Mouse (Mus musculus) embryo, embryonic 10.5 days (tissue): ENCODE measurements around the gene Prkag2.

Experiments used
- DNase-seq: peaks from one replicate; pipeline ENCODE4 v3.0.0-alpha.2; 2015; ENCODE audit warnings: low spot score

The Prkag2 gene

GRCm38 (mm10) chr5:24967898-24968535, 132.4 kb downstream of the Prkag2 start:
- DNase-seq: no peak

- DNase-seq: no peak
These were observed 136.7 kb downstream of the Prkag2 start for GRCm38 (mm10) chr5:24963776-24964175.

GRCm38 (mm10) chr5:24960791-24961190, 139.7 kb downstream of the Prkag2 start:
- no peak for DNase-seq

DNA sequence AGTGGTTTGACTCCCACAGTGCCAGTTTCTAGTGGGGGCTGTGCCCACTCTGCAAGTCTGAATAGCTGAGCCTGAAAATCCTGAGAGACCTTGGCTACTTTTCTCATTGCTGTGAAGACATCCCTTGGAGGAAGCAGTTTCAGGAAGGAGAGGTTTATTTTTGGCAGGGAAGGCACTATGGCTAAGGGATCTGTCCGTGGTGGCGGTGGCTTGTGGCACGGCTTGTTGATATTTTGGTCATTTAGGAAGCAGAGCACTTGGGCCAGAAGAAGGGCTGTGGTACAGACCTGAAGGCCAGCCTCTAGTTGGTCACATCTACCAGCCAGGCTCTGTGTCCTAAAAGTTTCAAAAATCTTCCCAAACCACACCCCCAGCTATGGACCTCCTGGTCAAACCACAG, 140.7 kb downstream of the Prkag2 start:
- DNase-seq: no peak

- DNase-seq: no peak
These were observed 141.8 kb downstream of the Prkag2 start for GRCm38 (mm10) chr5:24958596-24958995.

- DNase-seq: no peak
These were observed 143.6 kb downstream of the Prkag2 start for GRCm38 (mm10) chr5:24956891-24957290.

- DNase-seq: no peak
These were observed 147.3 kb downstream of the Prkag2 start for GRCm38 (mm10) chr5:24952842-24953741.

GRCm38 (mm10) chr5:24952212-24952611, 148.2 kb downstream of the Prkag2 start:
- no peak for DNase-seq

- no peak for DNase-seq
These were observed 149.4 kb downstream of the Prkag2 start for GRCm38 (mm10) chr5:24950891-24951574.

DNA sequence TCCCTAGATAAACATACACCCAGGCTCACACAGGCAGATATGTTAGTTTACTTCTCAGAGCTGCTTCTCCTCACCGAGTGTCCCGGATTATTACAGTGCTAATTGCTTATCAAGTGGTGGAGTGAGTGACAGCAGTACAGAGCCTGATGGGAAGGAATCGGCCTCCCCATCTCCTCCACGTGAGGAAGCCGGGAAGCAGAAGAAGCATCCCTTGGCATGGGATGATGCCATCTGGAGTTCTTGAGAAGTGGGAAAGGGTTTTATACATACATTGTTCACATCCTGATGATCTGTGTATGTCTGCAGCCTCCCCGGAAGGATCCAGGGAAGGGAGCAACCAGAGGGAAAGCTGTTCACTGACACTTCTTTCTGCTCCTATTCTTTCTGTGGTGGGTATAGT, 150.4 kb downstream of the Prkag2 start:
- DNase-seq: no peak

DNA sequence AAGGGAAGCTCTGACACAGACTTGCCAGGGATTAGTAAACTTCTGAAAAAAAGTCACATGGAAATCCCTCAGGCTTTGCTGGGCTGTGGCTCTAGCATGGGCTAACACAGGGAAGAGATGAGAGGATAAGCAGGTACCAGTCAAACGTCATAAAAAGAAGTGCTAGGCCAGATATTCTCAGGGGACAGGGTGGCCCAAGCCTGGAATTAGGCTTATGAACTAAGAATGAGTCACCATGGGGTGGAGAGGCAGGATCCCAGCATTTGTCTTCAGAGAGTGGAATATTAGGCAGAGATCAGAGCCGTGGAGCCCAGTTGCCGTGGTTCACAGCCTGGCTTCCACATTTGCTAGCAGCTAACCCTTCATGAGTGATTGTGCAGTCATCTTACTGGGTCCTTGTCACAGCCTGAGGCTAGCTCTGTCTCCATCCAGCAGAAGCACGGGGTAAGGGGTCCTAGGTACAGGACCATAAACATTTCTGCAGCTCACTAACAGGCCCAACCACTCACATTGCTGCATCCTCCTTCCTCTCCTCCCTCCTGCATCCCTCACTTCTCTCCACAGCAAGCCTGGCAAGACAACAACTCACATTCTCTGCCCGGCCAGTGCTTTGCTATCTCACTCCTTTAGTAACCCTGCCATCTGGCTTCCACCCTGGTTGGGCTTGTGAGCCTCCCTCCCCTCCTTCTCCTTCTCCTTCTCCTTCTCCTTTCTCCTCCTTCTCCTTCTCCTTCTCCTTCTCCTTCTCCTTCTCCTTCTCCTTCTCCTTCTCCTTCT, 162.2 kb downstream of the Prkag2 start:
- DNase-seq: no peak

DNA sequence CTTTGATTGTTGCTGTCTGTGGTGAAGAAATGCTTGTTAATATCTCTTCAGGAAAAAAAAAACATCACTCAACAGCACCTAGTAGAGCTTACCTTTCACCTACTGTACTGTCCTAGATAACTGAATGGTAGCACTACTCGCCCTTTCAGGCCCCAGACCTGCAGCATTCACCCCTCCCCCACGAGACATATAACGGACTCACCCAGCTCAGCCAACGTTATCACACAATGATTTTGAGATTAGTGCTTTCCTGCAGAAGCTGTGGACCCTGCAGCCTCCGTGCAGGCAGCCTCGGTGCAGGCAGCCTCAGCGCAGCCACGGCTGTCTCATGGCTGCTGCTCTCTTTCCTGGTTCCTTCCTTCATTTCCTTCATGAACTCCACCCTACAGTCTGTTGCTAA, 164.0 kb downstream of the Prkag2 start:
- no peak for DNase-seq

DNA sequence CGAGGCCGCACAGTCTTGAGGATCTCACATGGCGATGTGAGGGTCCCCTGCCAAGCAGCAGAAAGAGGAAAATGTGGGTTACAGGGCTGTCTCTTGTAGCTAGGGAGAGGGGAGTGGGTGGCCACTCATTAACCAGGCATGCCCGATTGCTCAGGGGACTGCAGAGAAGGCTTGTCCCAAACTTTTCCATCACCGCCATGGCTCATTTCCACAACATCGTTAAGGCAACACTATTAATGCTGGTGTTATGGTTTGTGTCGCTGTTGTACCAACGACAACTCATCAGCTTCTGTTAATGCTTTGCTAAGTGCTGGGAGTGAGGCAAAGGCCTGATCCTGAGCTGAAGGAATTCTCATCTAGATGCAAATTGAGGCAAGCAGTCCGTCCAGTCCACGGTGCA, 165.0 kb downstream of the Prkag2 start:
- no peak for DNase-seq

DNA sequence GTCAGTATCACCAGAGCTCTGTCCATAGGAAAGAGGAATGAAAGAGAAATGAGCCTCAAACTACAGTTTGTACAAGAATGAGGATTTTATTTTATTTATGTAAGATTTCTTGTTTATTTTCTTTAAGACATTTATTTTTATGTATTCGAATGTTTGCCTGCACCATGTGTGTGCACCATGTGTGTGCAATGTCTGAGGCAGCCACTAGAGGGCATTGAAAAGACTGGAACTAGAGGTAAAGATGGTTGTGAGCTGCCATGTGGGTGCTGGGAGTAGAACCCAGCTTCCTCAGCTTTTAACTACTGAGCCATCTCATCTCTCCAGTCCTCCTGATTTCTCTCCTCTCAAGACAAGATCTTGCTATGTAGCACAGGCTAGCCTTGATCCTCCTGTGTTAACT, 166.7 kb downstream of the Prkag2 start:
- no peak for DNase-seq

DNA sequence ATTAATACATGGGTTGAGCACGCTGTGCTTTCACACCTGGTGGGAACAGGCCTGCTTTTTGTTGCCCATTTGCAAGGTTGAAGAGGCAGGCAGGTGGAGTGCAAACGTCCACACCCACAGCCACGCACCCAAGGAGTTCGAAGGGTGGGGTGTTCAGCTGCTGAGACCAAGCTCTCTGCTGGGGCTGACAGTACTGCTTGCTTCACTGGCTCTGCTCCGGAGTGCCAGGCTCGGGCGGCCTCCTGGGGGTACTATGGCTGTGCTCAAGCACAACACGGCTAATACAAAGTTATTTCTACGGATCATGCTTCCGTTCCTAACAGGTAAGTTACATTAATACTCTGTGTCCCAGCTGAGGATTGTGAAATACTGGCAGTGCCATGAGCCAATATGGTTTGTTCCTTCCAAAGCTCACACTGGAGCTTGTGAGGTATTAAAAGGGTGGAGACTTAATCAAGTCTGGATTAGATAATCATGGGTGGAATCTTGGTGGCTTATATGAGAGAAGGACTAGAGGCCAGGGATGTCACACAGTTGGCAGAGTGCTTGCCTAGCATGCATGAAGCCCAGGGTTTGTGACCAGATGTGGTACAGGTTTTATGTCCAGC, 168.8 kb downstream of the Prkag2 start:
- no peak for DNase-seq

DNA sequence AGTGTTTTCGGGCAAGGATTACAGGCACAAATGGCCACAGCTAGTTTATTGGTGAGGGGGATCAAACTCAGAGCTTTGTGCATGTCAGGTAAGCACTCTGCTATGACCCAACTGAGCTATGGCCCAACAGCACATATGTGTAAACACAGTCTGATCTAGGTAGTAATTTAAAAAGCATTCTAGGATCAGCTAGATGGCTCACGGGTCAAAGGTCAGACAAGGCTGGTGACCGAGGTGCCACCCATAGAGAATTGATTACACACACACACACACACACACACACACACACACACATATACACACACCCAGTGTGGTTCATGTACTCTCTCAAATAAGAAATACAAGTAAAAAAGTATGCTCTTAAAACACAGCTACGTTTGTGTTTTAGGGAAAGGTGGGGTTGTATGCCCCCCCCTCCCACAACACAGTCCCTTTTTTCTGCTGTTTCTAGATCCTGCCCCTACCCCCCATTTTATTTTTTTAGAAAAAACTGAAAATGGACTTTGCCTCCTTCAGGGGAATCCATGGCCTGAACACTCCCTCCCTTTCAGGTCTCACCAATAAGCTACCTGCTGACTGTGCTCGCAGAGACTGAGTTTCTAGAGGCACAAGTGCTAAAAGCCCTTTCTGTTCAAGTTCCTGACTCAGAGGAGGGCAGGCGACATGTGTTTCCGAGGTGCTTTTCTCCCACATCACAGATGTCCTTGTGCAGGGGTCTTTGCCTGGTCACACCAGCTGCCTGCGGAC, 169.4 kb downstream of the Prkag2 start:
- no peak for DNase-seq

DNA sequence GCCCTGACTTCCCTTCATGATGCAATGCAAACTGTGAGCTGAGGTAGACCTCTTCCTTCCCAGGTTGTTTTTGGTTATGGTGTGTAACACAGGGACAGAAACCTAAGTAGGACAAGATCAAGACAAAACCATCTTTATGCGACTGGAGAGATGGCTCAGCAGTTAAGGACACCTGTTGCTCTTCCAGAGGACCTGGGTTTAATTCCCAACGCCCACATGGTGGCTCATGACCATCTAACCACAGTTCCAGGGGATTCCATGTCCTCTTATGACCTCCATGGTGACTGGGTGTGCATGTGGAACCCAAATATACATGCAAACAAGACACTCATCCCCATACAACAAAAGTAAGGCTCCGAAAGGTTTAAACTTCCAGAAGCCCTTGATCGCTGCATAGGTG, 171.6 kb downstream of the Prkag2 start:
- DNase-seq: no peak

- DNase-seq: peak; percentile 22
These were observed 172.7 kb downstream of the Prkag2 start for GRCm38 (mm10) chr5:24927706-24928105.

GRCm38 (mm10) chr5:24919155-24919554, 181.3 kb downstream of the Prkag2 start:
- no peak for DNase-seq

GRCm38 (mm10) chr5:24916511-24916910, 183.9 kb downstream of the Prkag2 start:
- no peak for DNase-seq

GRCm38 (mm10) chr5:24915119-24915518, 185.3 kb downstream of the Prkag2 start:
- no peak for DNase-seq
